Comparison of ENCODE assay signal across 9 mouse cellular contexts in the genomic region with DNA sequence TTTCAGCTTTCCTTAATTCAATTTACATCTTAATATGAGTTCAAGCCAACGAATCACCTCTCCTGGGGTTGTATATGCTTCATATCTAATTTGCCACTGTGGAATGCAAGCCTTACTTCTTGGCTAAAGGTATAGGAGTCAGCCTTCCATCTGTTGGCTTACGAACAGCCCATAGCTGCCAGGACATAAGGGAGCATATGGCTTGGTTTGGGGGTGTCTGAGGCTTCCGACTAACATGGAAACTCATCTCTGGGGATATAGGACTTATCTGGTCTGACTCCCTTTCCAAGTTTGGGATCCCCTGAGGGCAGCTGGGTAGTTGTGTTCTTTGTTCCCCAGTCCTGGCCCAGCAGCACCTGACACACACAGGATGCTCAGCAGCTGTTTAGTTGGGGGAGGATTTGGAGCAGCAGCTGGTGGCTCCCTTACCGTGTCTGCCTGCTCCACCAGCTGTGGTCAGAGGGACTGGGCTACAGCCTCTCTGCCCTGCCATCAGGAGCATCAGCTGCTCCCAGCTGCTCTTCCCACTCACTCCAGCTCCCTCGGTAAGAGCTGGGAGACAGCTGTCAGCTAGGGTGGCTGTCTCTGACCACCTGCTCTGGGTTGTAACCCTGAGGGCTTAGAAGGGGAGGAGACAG. TPM values are rescaled to one million over a fixed set of nuclear protein-coding genes. Genes with fewer than 3 reads are reported as not detected.
DNase-seq lines count a peak whose midpoint lies in the region; ATAC-seq lines count a peak whose summit lies in the region.
"Had no signal": no experiment of that assay in that cellular context is flagged by ENCODE, and none has a peak within 500 bp of the region (broad histone marks: within the 10 kb centered on the region; RNA-seq: fewer than 3 reads in every experiment).

No protein-coding gene starts in this region.

- no peaks in the 10 kb centered on the region for H3K9me3 ChIP-seq in limb, embryonic 11.5 days (ENCODE audit: control insufficient read depth, low read length)
- H3K9me3 ChIP-seq in limb, embryonic 10.5 days (replicated peaks): no peaks in the 10 kb centered on the region
- H3K9me3 ChIP-seq in forebrain, embryonic 10.5 days: no peaks in the 10 kb centered on the region
- H3K9me3 ChIP-seq in hindbrain, embryonic 16.5 days (ENCODE audit: control insufficient read depth, low read length): no peaks in the 10 kb centered on the region
- H3K9me3 ChIP-seq: embryonic facial prominence, embryonic 13.5 days had no signal

- no peak overlapping the region for H3K9ac ChIP-seq in limb, embryonic 11.5 days (ENCODE audit: low read length)
- no peak overlapping the region for H3K9ac ChIP-seq in hindbrain, embryonic 16.5 days (ENCODE audit: low read depth, low read length)
- H3K9ac ChIP-seq: embryonic facial prominence, embryonic 13.5 days had no signal

- peak; percentile 67; the same call in 1 of the 2 replicates for ATAC-seq in limb, embryonic 11.5 days (ENCODE audit: insufficient number of reproducible peaks, low FRiP score, low TSS enrichment, low read depth)
- peak; percentile 60 for ATAC-seq in hindbrain, embryonic 16.5 days

- H3K27me3 ChIP-seq in limb, embryonic 11.5 days (ENCODE audit: control insufficient read depth, insufficient read depth, low read length): no peaks in the 10 kb centered on the region
- H3K27me3 ChIP-seq in limb, embryonic 10.5 days (ENCODE audit: low read depth, poor library complexity, severe bottlenecking): no peaks in the 10 kb centered on the region
- H3K27me3 ChIP-seq in forebrain, embryonic 10.5 days (ENCODE audit: poor library complexity, severe bottlenecking): no peaks in the 10 kb centered on the region
- no peaks in the 10 kb centered on the region for H3K27me3 ChIP-seq in hindbrain, embryonic 16.5 days (replicated peaks; ENCODE audit: control insufficient read depth, insufficient read depth, low read length)
- H3K27me3 ChIP-seq: embryonic facial prominence, embryonic 13.5 days had no signal

- no peak overlapping the region for H3K4me3 ChIP-seq in limb, embryonic 11.5 days (ENCODE audit: low read depth, low read length)
- no peak overlapping the region for H3K4me3 ChIP-seq in limb, embryonic 10.5 days
- H3K4me3 ChIP-seq in forebrain, embryonic 10.5 days: no peak overlapping the region
- no peak overlapping the region for H3K4me3 ChIP-seq in hindbrain, embryonic 16.5 days (ENCODE audit: low read length)
- H3K4me3 ChIP-seq: embryonic facial prominence, embryonic 13.5 days had no signal

- no peak for DNase-seq in limb, embryonic 11.5 days (ENCODE audit: low spot score)
- DNase-seq in limb, embryonic 10.5 days (ENCODE audit: low spot score): no peak
- DNase-seq in forebrain, embryonic 10.5 days (ENCODE audit: extremely low spot score, low spot score): no peak
- DNase-seq in retina, adult 2 months (ENCODE audit: low read depth, low spot score): peak; percentile 8
- no peak for DNase-seq in urinary bladder, adult 2 months (ENCODE audit: low spot score)
- no peak for DNase-seq in urinary bladder, adult 18-20 months (ENCODE audit: low spot score in 2 of 2)
- no peak for DNase-seq in gastrocnemius, postnatal 25 days

- no peak overlapping the region for H3K4me2 ChIP-seq in limb, embryonic 11.5 days (ENCODE audit: low read depth, severe bottlenecking)
- H3K4me2 ChIP-seq in hindbrain, embryonic 16.5 days (ENCODE audit: low read length): no peak overlapping the region
- H3K4me2 ChIP-seq: embryonic facial prominence, embryonic 13.5 days had no signal

- H3K4me1 ChIP-seq in limb, embryonic 11.5 days (ENCODE audit: control insufficient read depth, insufficient read depth, low read length): 0 out of 2 replicates have a peak, but pooled peaks cover 4% of the 10 kb centered on the region
- H3K4me1 ChIP-seq in limb, embryonic 10.5 days: peaks cover 30% of the 10 kb centered on the region
- H3K4me1 ChIP-seq in forebrain, embryonic 10.5 days: peaks cover 35% of the 10 kb centered on the region
- no peaks in the 10 kb centered on the region; the same call in 1 of the 2 replicates for H3K4me1 ChIP-seq in hindbrain, embryonic 16.5 days (ENCODE audit: control insufficient read depth, insufficient read depth, low read depth, low read length)

- 67% methylated on average over 5 of the region's 5 CpGs for WGBS in limb, embryonic 11.5 days
- 66% methylated on average over 5 of the region's 5 CpGs for WGBS in limb, embryonic 10.5 days
- 72% methylated on average over 5 of the region's 5 CpGs for WGBS in forebrain, embryonic 10.5 days
- WGBS in hindbrain, embryonic 16.5 days: 48% methylated on average over 5 of the region's 5 CpGs

- H3K27ac ChIP-seq in limb, embryonic 11.5 days (replicated peaks; ENCODE audit: low read depth, low read length): no peak overlapping the region
- H3K27ac ChIP-seq in limb, embryonic 10.5 days: no peak overlapping the region
- 0 out of 2 replicates have a peak overlapping the region, but pooled peaks have one; percentile 26 for H3K27ac ChIP-seq in forebrain, embryonic 10.5 days
- H3K27ac ChIP-seq in hindbrain, embryonic 16.5 days (ENCODE audit: low read depth, low read length): no peak overlapping the region
- H3K27ac ChIP-seq: embryonic facial prominence, embryonic 13.5 days had no signal

- H3K36me3 ChIP-seq in limb, embryonic 11.5 days (ENCODE audit: control insufficient read depth, insufficient read depth, low read length): no peaks in the 10 kb centered on the region; the same call in 1 of the 2 replicates
- no peaks in the 10 kb centered on the region for H3K36me3 ChIP-seq in limb, embryonic 10.5 days
- 0 out of 2 replicates have a peak, but pooled peaks cover 3% of the 10 kb centered on the region for H3K36me3 ChIP-seq in forebrain, embryonic 10.5 days (replicated peaks)
- H3K36me3 ChIP-seq in hindbrain, embryonic 16.5 days (ENCODE audit: control insufficient read depth, insufficient read depth, low read length): no peaks in the 10 kb centered on the region
- H3K36me3 ChIP-seq: embryonic facial prominence, embryonic 13.5 days had no signal

RNA-seq across cellular contexts. Expression of a gene that starts 11.1 kb away (rescaled TPM):
- polyA plus RNA-seq in limb, embryonic 11.5 days (2014; fragmentation: Nextera tagmentation; extraction: Ambion mirVana): 13.8 and 14.7 TPM in 2 replicates
- 5.3 and 8.1 TPM in 2 replicates for polyA plus RNA-seq in limb, embryonic 10.5 days (2016; fragmentation: Nextera tagmentation; extraction: Ambion mirVana)
- 4.1 and 5.3 TPM in 2 replicates for polyA plus RNA-seq in forebrain, embryonic 10.5 days (2016; fragmentation: Nextera tagmentation; extraction: Ambion mirVana)
- polyA plus RNA-seq in hindbrain, embryonic 16.5 days (2015; fragmentation: Nextera tagmentation; extraction: Ambion mirVana): 4.4 and 7.0 TPM in 2 replicates
- polyA plus RNA-seq in urinary bladder, adult 2 months (2012; rRNA removed): 37.8 and 39.7 TPM in 2 replicates
- 10 to 100 TPM in 1 of 2 experiments, 1 to 10 TPM in 1; 8.0 to 12.4 TPM for total RNA-seq in gastrocnemius, postnatal 25 days (2021)
